Mouse (Mus musculus): ENCODE results near the gene Tmem211. TPM values are rescaled to one million over a fixed set of nuclear protein-coding genes. Genes with fewer than 3 reads are reported as not detected.

Tmem211 gene
- polyA plus RNA-seq, 1 experiment = not detected

DNA sequence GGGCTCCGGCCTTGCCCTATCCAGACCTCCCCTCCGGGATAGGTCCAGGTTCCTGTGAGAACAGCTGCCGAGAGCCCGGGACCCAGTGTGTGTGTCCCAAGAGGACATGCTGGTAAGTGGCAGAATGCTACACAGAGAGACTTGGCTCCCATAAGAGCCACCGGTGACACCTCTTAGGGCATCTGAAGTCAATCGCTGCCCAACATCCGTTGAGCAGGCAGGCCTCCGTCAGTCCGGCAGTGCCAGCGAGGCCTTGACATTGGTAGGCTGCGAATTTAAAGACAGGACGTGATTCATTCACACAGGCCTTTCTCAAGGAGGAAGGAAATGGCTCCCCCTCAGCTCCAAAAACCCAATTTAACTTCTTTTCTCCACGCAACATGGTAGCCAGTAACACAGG lies 16.8 kb upstream of the Tmem211 start:
- H3ac ChIP-seq (ENCODE audit: control insufficient read depth, insufficient read length, low read depth) = no peak overlapping the region
- H3K27me3 ChIP-seq (ENCODE audit: control insufficient read depth, insufficient read depth, insufficient read length) = no peaks in the 10 kb centered on the region
- peaks cover 8% of the 10 kb centered on the region for H3K79me3 ChIP-seq (ENCODE audit: low read depth)
- no peaks in the 10 kb centered on the region for H3K36me3 ChIP-seq (ENCODE audit: control insufficient read depth, insufficient read depth)
- H3K4me3 ChIP-seq (ENCODE audit: insufficient read depth, poor library complexity, severe bottlenecking) = no peak overlapping the region
- H3K79me2 ChIP-seq (ENCODE audit: control insufficient read depth, insufficient read depth) = peaks cover 46% of the 10 kb centered on the region
- TF ChIP-seq CTCF (IDR thresholded peaks at IDR 0.05; ENCODE audit: control insufficient read depth, insufficient read depth, insufficient read length) = no peak
- no peak for TF ChIP-seq CEBPB (IDR thresholded peaks at IDR 0.05; ENCODE audit: low read depth)
- no peak for TF ChIP-seq USF1 (IDR thresholded peaks at IDR 0.05; ENCODE audit: low read depth)
- TF ChIP-seq MYOD1 (IDR thresholded peaks at IDR 0.05; ENCODE audit: control insufficient read depth, insufficient read length, low read depth) = no peak
- TF ChIP-seq MAX (IDR thresholded peaks at IDR 0.05) = no peak
- no peak for TF ChIP-seq MYOG (IDR thresholded peaks at IDR 0.05; ENCODE audit: control insufficient read depth, extremely low read depth, insufficient read length)
- TF ChIP-seq FOSL1 (IDR thresholded peaks at IDR 0.05; ENCODE audit: insufficient read depth, low read length, poor library complexity, severe bottlenecking) = no peak

- peaks cover 8% of the 10 kb centered on the region for H3K79me3 ChIP-seq (ENCODE audit: low read depth)
- H3K36me3 ChIP-seq (ENCODE audit: control insufficient read depth, insufficient read depth) = no peaks in the 10 kb centered on the region
- H3K79me2 ChIP-seq (ENCODE audit: control insufficient read depth, insufficient read depth) = peaks cover 42% of the 10 kb centered on the region
- H3K27me3 ChIP-seq (ENCODE audit: control insufficient read depth, insufficient read depth, insufficient read length) = no peaks in the 10 kb centered on the region
- TF ChIP-seq CTCF (IDR thresholded peaks at IDR 0.05; ENCODE audit: control insufficient read depth, insufficient read depth, insufficient read length) (no peak), MYOD1 (IDR thresholded peaks at IDR 0.05; ENCODE audit: control insufficient read depth, insufficient read length, low read depth) (no peak), MYOG (IDR thresholded peaks at IDR 0.05; ENCODE audit: control insufficient read depth, extremely low read depth, insufficient read length) (no peak), MAX (IDR thresholded peaks at IDR 0.05) (no peak)
- H3ac ChIP-seq (ENCODE audit: control insufficient read depth, insufficient read length, low read depth) = no peak overlapping the region
- no peak overlapping the region for H3K4me3 ChIP-seq (ENCODE audit: insufficient read depth, poor library complexity, severe bottlenecking)
Observed at GRCm38 (mm10) chr5:113210314-113210713, 16.4 kb upstream of the Tmem211 start.

GRCm38 (mm10) chr5:113212156-113212835 lies 14.4 kb upstream of the Tmem211 start:
- H3K79me3 ChIP-seq (ENCODE audit: low read depth) = peaks cover 5% of the 10 kb centered on the region
- H3K27me3 ChIP-seq (ENCODE audit: control insufficient read depth, insufficient read depth, insufficient read length) = no peaks in the 10 kb centered on the region
- H3K36me3 ChIP-seq (ENCODE audit: control insufficient read depth, insufficient read depth) = no peaks in the 10 kb centered on the region
- no peak overlapping the region for H3K4me3 ChIP-seq (ENCODE audit: insufficient read depth, poor library complexity, severe bottlenecking)
- no peak overlapping the region for H3ac ChIP-seq (ENCODE audit: control insufficient read depth, insufficient read length, low read depth)
- peaks cover 33% of the 10 kb centered on the region for H3K79me2 ChIP-seq (ENCODE audit: control insufficient read depth, insufficient read depth)
- TF ChIP-seq FOSL1 (IDR thresholded peaks at IDR 0.05; ENCODE audit: insufficient read depth, low read length, poor library complexity, severe bottlenecking) (no peak), CEBPB (IDR thresholded peaks at IDR 0.05; ENCODE audit: low read depth) (no peak), MYOG (IDR thresholded peaks at IDR 0.05; ENCODE audit: control insufficient read depth, extremely low read depth, insufficient read length) (no peak), MYOD1 (IDR thresholded peaks at IDR 0.05; ENCODE audit: control insufficient read depth, insufficient read length, low read depth) (no peak), CTCF (IDR thresholded peaks at IDR 0.05; ENCODE audit: control insufficient read depth, insufficient read depth, insufficient read length) (no peak), USF1 (IDR thresholded peaks at IDR 0.05; ENCODE audit: low read depth) (no peak), MAX (IDR thresholded peaks at IDR 0.05) (no peak)

DNA sequence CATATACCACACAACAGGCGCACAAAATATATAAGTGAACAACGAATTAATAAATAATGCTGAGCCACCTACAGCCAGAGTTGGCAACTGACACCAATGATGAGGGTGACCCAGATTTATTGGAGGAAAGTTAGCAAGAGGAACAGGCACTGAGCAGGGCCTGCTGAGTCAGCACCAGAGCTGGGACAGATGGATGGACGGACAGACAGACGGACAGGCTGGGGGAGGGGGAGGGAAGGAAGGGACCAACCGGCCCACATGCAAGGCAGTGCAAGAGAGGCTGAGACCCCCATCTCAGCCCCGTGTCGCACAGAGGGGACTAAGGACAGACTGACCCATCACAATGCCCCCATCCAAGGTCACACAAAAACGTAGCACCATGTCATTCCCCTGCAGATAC lies 12.7 kb upstream of the Tmem211 start:
- no peak overlapping the region for H3ac ChIP-seq (ENCODE audit: control insufficient read depth, insufficient read length, low read depth)
- peak overlapping the region; percentile 16 for H3K4me3 ChIP-seq (ENCODE audit: insufficient read depth, poor library complexity, severe bottlenecking)
- H3K79me2 ChIP-seq (ENCODE audit: control insufficient read depth, insufficient read depth) = peaks cover 33% of the 10 kb centered on the region
- TF ChIP-seq MAX (IDR thresholded peaks at IDR 0.05) (no peak), CEBPB (IDR thresholded peaks at IDR 0.05; ENCODE audit: low read depth) (no peak), MYOG (IDR thresholded peaks at IDR 0.05; ENCODE audit: control insufficient read depth, extremely low read depth, insufficient read length) (no peak)
- no peaks in the 10 kb centered on the region for H3K27me3 ChIP-seq (ENCODE audit: control insufficient read depth, insufficient read depth, insufficient read length)
- no peaks in the 10 kb centered on the region for H3K36me3 ChIP-seq (ENCODE audit: control insufficient read depth, insufficient read depth)
- H3K79me3 ChIP-seq (ENCODE audit: low read depth) = peaks cover 5% of the 10 kb centered on the region

GRCm38 (mm10) chr5:113214455-113214854 lies 12.3 kb upstream of the Tmem211 start:
- TF ChIP-seq CTCF (IDR thresholded peaks at IDR 0.05; ENCODE audit: control insufficient read depth, insufficient read depth, insufficient read length) (no peak), MYOD1 (IDR thresholded peaks at IDR 0.05; ENCODE audit: control insufficient read depth, insufficient read length, low read depth) (no peak), FOSL1 (IDR thresholded peaks at IDR 0.05; ENCODE audit: insufficient read depth, low read length, poor library complexity, severe bottlenecking) (no peak), MAX (IDR thresholded peaks at IDR 0.05) (no peak), USF1 (IDR thresholded peaks at IDR 0.05; ENCODE audit: low read depth) (no peak), MYOG (IDR thresholded peaks at IDR 0.05; ENCODE audit: control insufficient read depth, extremely low read depth, insufficient read length) (no peak), CEBPB (IDR thresholded peaks at IDR 0.05; ENCODE audit: low read depth) (no peak)
- H3ac ChIP-seq (ENCODE audit: control insufficient read depth, insufficient read length, low read depth) = no peak overlapping the region

DNA sequence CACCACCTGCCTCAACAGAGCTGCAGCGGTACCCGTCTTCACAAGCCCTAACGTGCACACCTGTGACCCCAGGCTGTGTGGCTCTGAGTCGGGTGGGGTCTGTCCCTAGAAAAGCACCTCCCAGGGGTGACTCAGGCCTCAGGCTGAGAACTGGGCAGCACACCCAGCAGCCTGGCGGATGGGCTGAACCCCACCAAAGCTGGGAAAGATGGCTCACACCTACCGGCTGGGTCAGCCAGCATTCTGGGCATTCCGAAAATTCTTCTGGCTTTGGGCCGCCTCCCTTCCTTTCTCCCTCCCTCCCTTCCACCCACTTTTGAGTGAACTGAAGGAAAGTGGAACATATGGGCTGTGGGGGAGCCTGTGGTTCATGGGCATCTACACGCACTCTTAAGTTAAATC lies 11.1 kb upstream of the Tmem211 start:
- TF ChIP-seq MYOG (IDR thresholded peaks at IDR 0.05; ENCODE audit: control insufficient read depth, extremely low read depth, insufficient read length) = no peak
- no peak for TF ChIP-seq CTCF (IDR thresholded peaks at IDR 0.05; ENCODE audit: control insufficient read depth, insufficient read depth, insufficient read length)
- TF ChIP-seq CEBPB (IDR thresholded peaks at IDR 0.05; ENCODE audit: low read depth) = no peak
- H3K79me2 ChIP-seq (ENCODE audit: control insufficient read depth, insufficient read depth) = peaks cover 30% of the 10 kb centered on the region
- H3K27me3 ChIP-seq (ENCODE audit: control insufficient read depth, insufficient read depth, insufficient read length) = no peaks in the 10 kb centered on the region
- peaks cover 5% of the 10 kb centered on the region for H3K79me3 ChIP-seq (ENCODE audit: low read depth)
- no peak overlapping the region for H3ac ChIP-seq (ENCODE audit: control insufficient read depth, insufficient read length, low read depth)
- no peaks in the 10 kb centered on the region for H3K36me3 ChIP-seq (ENCODE audit: control insufficient read depth, insufficient read depth)
- H3K4me3 ChIP-seq (ENCODE audit: insufficient read depth, poor library complexity, severe bottlenecking) = no peak overlapping the region

More at GRCm38 (mm10) chr5:113214455-113214854, 12.3 kb upstream of the Tmem211 start:
- Histone ChIP-seq H3K79me3 (ENCODE audit: low read depth) (peaks cover 5% of the 10 kb centered on the region), H3K27me3 (ENCODE audit: control insufficient read depth, insufficient read depth, insufficient read length) (no peaks in the 10 kb centered on the region), H3K79me2 (ENCODE audit: control insufficient read depth, insufficient read depth) (peaks cover 33% of the 10 kb centered on the region), H3K4me3 (ENCODE audit: insufficient read depth, poor library complexity, severe bottlenecking) (peak overlapping the region; percentile 16), H3K36me3 (ENCODE audit: control insufficient read depth, insufficient read depth) (no peaks in the 10 kb centered on the region)

Measured in C2C12 (cell line).